ENCODE assay signal across 25 mouse cellular contexts in genomic region chr16:51933965-51934364, GRCm38 (mm10).
DNase-seq lines count a peak whose midpoint lies in the region; ATAC-seq lines count a peak whose summit lies in the region.
"Had no signal": no experiment of that assay in that cellular context is flagged by ENCODE, and none has a peak within 500 bp of the region (broad histone marks: within the 10 kb centered on the region; RNA-seq: fewer than 3 reads in every experiment).

No protein-coding gene starts in this region.

- ATAC-seq in common myeloid progenitor, adult 5-6 weeks (replicated peaks; ENCODE audit: low read depth, poor library complexity, severe bottlenecking): peak; percentile 62
- peak; percentile 73 for ATAC-seq in megakaryocyte progenitor cell, adult 5-6 weeks (replicated peaks; ENCODE audit: poor library complexity)
- ATAC-seq: forebrain, embryonic 15.5 days had no signal

- DNase-seq in 3T3-L1 (ENCODE audit: low read depth, low spot score) (peak; percentile 47), 416B (ENCODE audit: low read depth) (peak; percentile 83)
- DNase-seq in midbrain, embryonic 10.5 days (ENCODE audit: low spot score): no peak
- DNase-seq in yolk sac, embryonic 10.5 days (ENCODE audit: low spot score): no peak
- no peak for DNase-seq in left cerebral cortex, postnatal 4 days
- DNase-seq: adrenal gland, postnatal 10 days; adrenal gland, postnatal 36 days; B cell, adult 2 months; cerebellum, adult 11 months; cerebellum, adult 2 months; cerebellum, adult 9-11 months; cerebellum, postnatal 25 days; embryo, embryonic 11 days; gastrocnemius, postnatal 25 days had no signal

- H3K27me3 ChIP-seq in midbrain, embryonic 10.5 days (ENCODE audit: low read depth, poor library complexity, severe bottlenecking): no peaks in the 10 kb centered on the region
- H3K27me3 ChIP-seq: CH12.LX; embryonic facial prominence, embryonic 13.5 days; forebrain, embryonic 12.5 days; forebrain, embryonic 15.5 days; hindbrain, embryonic 12.5 days; hindbrain, embryonic 15.5 days had no signal

- H3K9me3 ChIP-seq in midbrain, embryonic 10.5 days (replicated peaks): no peaks in the 10 kb centered on the region
- H3K9me3 ChIP-seq: embryonic facial prominence, embryonic 10.5 days; embryonic facial prominence, embryonic 13.5 days; forebrain, embryonic 12.5 days; forebrain, embryonic 15.5 days; G1E; hindbrain, embryonic 12.5 days; hindbrain, embryonic 15.5 days had no signal

- H3K4me3 ChIP-seq in midbrain, embryonic 10.5 days: no peak overlapping the region
- H3K4me3 ChIP-seq: embryonic facial prominence, embryonic 10.5 days; embryonic facial prominence, embryonic 13.5 days; erythroblast, embryonic 14.5 days; forebrain, embryonic 12.5 days; forebrain, embryonic 15.5 days; hindbrain, embryonic 12.5 days; hindbrain, embryonic 15.5 days had no signal

- 91% methylated on average over 3 of the region's 3 CpGs for WGBS in midbrain, embryonic 10.5 days

- no peaks in the 10 kb centered on the region for H3K36me3 ChIP-seq in midbrain, embryonic 10.5 days
- H3K36me3 ChIP-seq: embryonic facial prominence, embryonic 10.5 days; embryonic facial prominence, embryonic 13.5 days; forebrain, embryonic 12.5 days; forebrain, embryonic 15.5 days; G1E; hindbrain, embryonic 12.5 days; hindbrain, embryonic 15.5 days had no signal

- no peaks in the 10 kb centered on the region for H3K4me1 ChIP-seq in midbrain, embryonic 10.5 days
- H3K4me1 ChIP-seq: embryonic facial prominence, embryonic 10.5 days; embryonic facial prominence, embryonic 13.5 days; forebrain, embryonic 12.5 days; forebrain, embryonic 15.5 days; hindbrain, embryonic 12.5 days; hindbrain, embryonic 15.5 days had no signal

- H3K27ac ChIP-seq in midbrain, embryonic 10.5 days (replicated peaks): no peak overlapping the region
- H3K27ac ChIP-seq: embryonic facial prominence, embryonic 10.5 days; embryonic facial prominence, embryonic 13.5 days; forebrain, embryonic 12.5 days; forebrain, embryonic 15.5 days; hindbrain, embryonic 12.5 days; hindbrain, embryonic 15.5 days had no signal

- intact Hi-C loops in left cerebral cortex, postnatal 4 days (cut with DNase I): no loop called here

Comparison
In these comparisons a context has a peak if more than half of its experiments do, and no peak if none do; other contexts are left out.
1. DNase-seq: peak in 3T3-L1 (single experiment) and 416B (single experiment); none in midbrain, embryonic 10.5 days (single experiment), yolk sac, embryonic 10.5 days (single experiment) and left cerebral cortex, postnatal 4 days (single experiment).